Mouse (Mus musculus): Measurements from ENCODE around the gene Clybl. TPM values are rescaled to one million over a fixed set of nuclear protein-coding genes. Genes with fewer than 3 reads are reported as not detected.

The Clybl gene
- polyA plus RNA-seq, 1 experiment = 2.0 TPM

DNA sequence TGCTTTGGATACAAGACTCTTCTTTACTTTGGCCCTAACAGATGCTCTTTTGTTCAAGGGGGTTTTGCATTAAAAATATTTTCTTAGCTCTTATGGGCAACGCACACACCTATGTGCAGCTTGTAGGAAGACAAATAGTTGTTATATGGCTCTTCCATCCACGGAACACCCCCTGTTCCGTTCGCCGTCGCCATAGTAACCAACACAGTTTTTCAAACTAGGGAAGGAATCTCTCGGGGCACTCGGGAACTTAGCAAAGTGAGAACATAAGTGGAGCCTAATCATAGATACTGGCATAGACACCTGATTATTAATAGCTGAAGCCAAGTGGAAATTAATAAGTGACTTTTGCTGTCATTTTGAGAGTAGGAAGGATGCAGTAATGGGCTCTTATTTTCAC, 123.6 kb downstream of the Clybl start:
- H3K27ac ChIP-seq (ENCODE audit: control insufficient read depth, insufficient read depth, low read depth, low read length) = no peak overlapping the region
- TF ChIP-seq CTCF (IDR thresholded peaks at IDR 0.05; ENCODE audit: control insufficient read depth, insufficient read depth, insufficient replicate concordance, low read depth, low read length) (no peak), POLR2A (IDR thresholded peaks at IDR 0.05; ENCODE audit: control insufficient read depth, low read depth, low read length) (no peak)
- no peak overlapping the region for H3K4me3 ChIP-seq (ENCODE audit: control insufficient read depth, low read depth, low read length)
- no peaks in the 10 kb centered on the region for H3K4me1 ChIP-seq (ENCODE audit: control insufficient read depth, insufficient read depth, low read length)
- no peaks in the 10 kb centered on the region for H3K27me3 ChIP-seq (ENCODE audit: control insufficient read depth, insufficient read depth, low read length)
- H3K36me3 ChIP-seq (ENCODE audit: control insufficient read depth, insufficient read depth, low read length) = no peaks in the 10 kb centered on the region

DNA sequence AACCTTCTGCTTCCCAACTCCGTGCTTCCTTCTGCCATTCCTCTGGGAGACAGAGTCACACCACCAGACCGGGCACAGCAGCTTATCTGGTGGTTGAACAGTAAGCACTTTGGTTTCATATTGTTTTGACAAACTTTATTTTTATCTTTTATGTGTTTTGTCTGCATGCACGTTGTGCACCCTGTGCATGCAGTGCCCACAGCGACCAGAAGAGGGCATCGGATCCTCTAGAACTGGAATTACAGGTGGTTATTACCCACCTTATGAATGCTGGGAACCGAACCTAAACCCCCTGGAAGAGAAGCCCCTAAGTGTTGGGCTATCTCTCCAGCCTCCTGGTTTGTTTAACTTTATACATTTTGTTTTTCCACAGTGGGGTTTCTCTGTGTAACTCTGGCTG, 130.9 kb downstream of the Clybl start:
- Histone ChIP-seq H3K4me1 (ENCODE audit: control insufficient read depth, insufficient read depth, low read length) (no peaks in the 10 kb centered on the region), H3K36me3 (ENCODE audit: control insufficient read depth, insufficient read depth, low read length) (no peaks in the 10 kb centered on the region), H3K27me3 (ENCODE audit: control insufficient read depth, insufficient read depth, low read length) (no peaks in the 10 kb centered on the region), H3K27ac (ENCODE audit: control insufficient read depth, insufficient read depth, low read depth, low read length) (no peak overlapping the region), H3K4me3 (ENCODE audit: control insufficient read depth, low read depth, low read length) (no peak overlapping the region)
- TF ChIP-seq CTCF (IDR thresholded peaks at IDR 0.05; ENCODE audit: control insufficient read depth, insufficient read depth, insufficient replicate concordance, low read depth, low read length) (peak; percentile 64; the same call in 1 of the 2 replicates), POLR2A (IDR thresholded peaks at IDR 0.05; ENCODE audit: control insufficient read depth, low read depth, low read length) (no peak)

DNA sequence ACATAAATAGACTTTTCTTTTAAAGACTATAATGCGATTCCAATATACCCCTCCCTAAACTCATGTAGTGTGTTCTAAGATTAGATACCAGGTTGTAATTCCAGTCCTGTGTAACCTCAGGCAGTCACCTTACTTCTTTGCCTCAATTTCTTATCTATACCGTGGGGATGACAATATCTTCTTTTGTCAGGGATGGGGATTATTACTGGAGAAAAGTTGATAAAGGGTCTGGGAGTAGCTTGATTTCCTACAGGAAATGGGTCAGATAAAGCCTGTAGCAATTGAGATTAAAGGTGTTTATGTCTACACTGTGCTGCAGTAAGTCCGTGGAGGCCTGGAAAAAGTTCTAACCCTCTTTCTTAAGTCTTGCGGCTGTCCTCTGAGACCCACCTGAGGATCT, 131.8 kb downstream of the Clybl start:
- Histone ChIP-seq H3K4me3 (ENCODE audit: control insufficient read depth, low read depth, low read length) (no peak overlapping the region), H3K36me3 (ENCODE audit: control insufficient read depth, insufficient read depth, low read length) (no peaks in the 10 kb centered on the region), H3K4me1 (ENCODE audit: control insufficient read depth, insufficient read depth, low read length) (no peaks in the 10 kb centered on the region), H3K27ac (ENCODE audit: control insufficient read depth, insufficient read depth, low read depth, low read length) (no peak overlapping the region), H3K27me3 (ENCODE audit: control insufficient read depth, insufficient read depth, low read length) (no peaks in the 10 kb centered on the region)
- no peak for TF ChIP-seq POLR2A (IDR thresholded peaks at IDR 0.05; ENCODE audit: control insufficient read depth, low read depth, low read length)
- TF ChIP-seq CTCF (IDR thresholded peaks at IDR 0.05; ENCODE audit: control insufficient read depth, insufficient read depth, insufficient replicate concordance, low read depth, low read length) = no peak

DNA sequence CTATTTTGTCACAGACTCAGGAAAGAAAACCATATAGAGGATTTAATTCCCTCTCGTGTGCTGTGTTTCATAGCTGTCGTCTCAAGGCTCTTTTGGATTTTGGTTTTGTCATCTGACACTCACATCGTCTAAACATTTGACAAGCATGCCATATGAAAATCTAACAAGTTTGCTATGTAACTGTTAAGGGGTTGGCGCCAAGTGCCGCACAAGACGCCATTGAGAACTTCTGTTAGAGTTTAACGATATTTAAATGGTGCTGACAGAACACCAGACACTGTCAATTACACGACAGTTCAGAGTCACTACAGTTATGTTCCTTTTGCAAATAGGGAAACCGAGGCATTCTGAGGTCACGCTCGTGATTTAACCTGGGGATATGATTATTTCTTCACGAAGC, 134.2 kb downstream of the Clybl start:
- H3K4me1 ChIP-seq (ENCODE audit: control insufficient read depth, insufficient read depth, low read length) = no peaks in the 10 kb centered on the region
- TF ChIP-seq POLR2A (IDR thresholded peaks at IDR 0.05; ENCODE audit: control insufficient read depth, low read depth, low read length) = no peak
- no peak for TF ChIP-seq CTCF (IDR thresholded peaks at IDR 0.05; ENCODE audit: control insufficient read depth, insufficient read depth, insufficient replicate concordance, low read depth, low read length)
- H3K36me3 ChIP-seq (ENCODE audit: control insufficient read depth, insufficient read depth, low read length) = no peaks in the 10 kb centered on the region
- H3K27ac ChIP-seq (ENCODE audit: control insufficient read depth, insufficient read depth, low read depth, low read length) = no peak overlapping the region
- H3K27me3 ChIP-seq (ENCODE audit: control insufficient read depth, insufficient read depth, low read length) = no peaks in the 10 kb centered on the region
- no peak overlapping the region for H3K4me3 ChIP-seq (ENCODE audit: control insufficient read depth, low read depth, low read length)

DNA sequence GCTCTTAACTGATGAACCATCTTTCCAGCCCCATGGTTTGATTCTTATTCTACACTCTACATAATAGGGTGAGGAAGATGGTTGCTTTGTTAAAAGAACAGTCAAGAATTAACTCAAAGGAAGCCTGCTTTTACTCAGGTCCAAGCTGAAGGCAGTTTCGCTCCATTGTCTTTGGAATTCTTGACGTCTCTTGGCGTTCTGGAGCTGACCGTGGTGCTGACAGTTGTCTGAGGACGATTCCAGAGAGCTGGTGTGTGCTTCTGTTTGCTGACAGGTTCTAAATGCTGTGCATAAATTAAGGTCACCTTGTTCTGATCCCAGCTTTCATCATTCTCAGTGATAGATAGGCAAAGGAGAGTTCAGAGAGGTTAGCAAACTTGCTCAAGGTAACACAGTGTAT, 140.6 kb downstream of the Clybl start:
- Histone ChIP-seq H3K27ac (ENCODE audit: control insufficient read depth, insufficient read depth, low read depth, low read length) (no peak overlapping the region), H3K36me3 (ENCODE audit: control insufficient read depth, insufficient read depth, low read length) (no peaks in the 10 kb centered on the region), H3K27me3 (ENCODE audit: control insufficient read depth, insufficient read depth, low read length) (no peaks in the 10 kb centered on the region), H3K4me3 (ENCODE audit: control insufficient read depth, low read depth, low read length) (no peak overlapping the region), H3K4me1 (ENCODE audit: control insufficient read depth, insufficient read depth, low read length) (no peaks in the 10 kb centered on the region)
- TF ChIP-seq CTCF (IDR thresholded peaks at IDR 0.05; ENCODE audit: control insufficient read depth, insufficient read depth, insufficient replicate concordance, low read depth, low read length) = no peak
- no peak for TF ChIP-seq POLR2A (IDR thresholded peaks at IDR 0.05; ENCODE audit: control insufficient read depth, low read depth, low read length)

DNA sequence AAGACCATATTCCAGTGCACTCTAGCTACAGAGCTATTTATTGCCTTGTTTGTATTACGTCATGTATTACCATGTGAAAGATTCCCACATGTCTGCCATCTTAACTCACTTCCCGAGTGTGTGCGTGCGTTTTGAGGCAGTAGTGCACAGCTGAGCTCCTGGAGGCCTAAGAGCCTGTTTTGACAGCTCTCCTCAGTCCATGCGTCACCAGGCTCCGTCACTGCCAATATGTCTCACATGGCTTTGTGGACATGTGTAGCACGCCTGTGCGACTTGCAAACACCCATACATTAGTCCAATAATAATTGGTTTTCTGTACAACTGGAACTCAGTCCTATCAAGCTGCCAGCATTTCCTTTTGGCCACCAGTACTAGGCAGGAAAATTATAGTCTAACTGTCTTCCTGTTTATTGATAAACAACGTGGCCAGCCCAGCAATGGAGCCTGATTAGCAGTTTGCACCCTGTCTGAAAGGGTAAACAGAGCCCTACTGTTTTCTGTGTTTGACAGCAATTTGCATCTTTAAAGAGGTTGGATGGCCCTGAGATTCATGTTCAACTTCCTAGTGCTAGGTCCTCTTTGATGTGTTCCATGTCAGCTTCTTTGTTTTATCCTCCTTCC, 142.4 kb downstream of the Clybl start:
- Histone ChIP-seq H3K4me3 (ENCODE audit: control insufficient read depth, low read depth, low read length) (no peak overlapping the region), H3K27ac (ENCODE audit: control insufficient read depth, insufficient read depth, low read depth, low read length) (no peak overlapping the region), H3K36me3 (ENCODE audit: control insufficient read depth, insufficient read depth, low read length) (no peaks in the 10 kb centered on the region), H3K4me1 (ENCODE audit: control insufficient read depth, insufficient read depth, low read length) (no peaks in the 10 kb centered on the region), H3K27me3 (ENCODE audit: control insufficient read depth, insufficient read depth, low read length) (no peaks in the 10 kb centered on the region)
- TF ChIP-seq POLR2A (IDR thresholded peaks at IDR 0.05; ENCODE audit: control insufficient read depth, low read depth, low read length) (no peak), CTCF (IDR thresholded peaks at IDR 0.05; ENCODE audit: control insufficient read depth, insufficient read depth, insufficient replicate concordance, low read depth, low read length) (no peak)

DNA sequence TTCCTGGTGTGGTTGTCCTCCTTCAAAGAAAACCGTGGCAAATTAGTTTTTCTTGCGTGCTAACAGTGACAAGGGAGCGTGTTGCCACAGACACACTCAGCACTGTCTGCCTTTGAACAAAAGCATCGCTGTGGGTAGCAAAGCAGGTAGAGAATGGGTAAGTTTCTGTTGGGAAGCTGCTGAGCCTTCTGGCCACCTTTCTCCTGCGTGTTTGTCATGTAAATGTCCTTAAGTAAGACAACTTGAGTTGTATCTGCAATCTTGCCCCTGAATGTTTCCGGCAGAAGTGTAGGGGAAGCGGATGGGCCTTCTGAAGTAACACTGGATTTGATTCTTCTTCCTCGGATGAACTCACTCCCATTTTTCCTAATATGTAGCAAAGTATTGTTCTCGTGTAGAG, 148.6 kb downstream of the Clybl start:
- Histone ChIP-seq H3K4me1 (ENCODE audit: control insufficient read depth, insufficient read depth, low read length) (no peaks in the 10 kb centered on the region), H3K27me3 (ENCODE audit: control insufficient read depth, insufficient read depth, low read length) (no peaks in the 10 kb centered on the region), H3K36me3 (ENCODE audit: control insufficient read depth, insufficient read depth, low read length) (no peaks in the 10 kb centered on the region), H3K27ac (ENCODE audit: control insufficient read depth, insufficient read depth, low read depth, low read length) (no peak overlapping the region), H3K4me3 (ENCODE audit: control insufficient read depth, low read depth, low read length) (no peak overlapping the region)
- TF ChIP-seq CTCF (IDR thresholded peaks at IDR 0.05; ENCODE audit: control insufficient read depth, insufficient read depth, insufficient replicate concordance, low read depth, low read length) = no peak
- TF ChIP-seq POLR2A (IDR thresholded peaks at IDR 0.05; ENCODE audit: control insufficient read depth, low read depth, low read length) = no peak

DNA sequence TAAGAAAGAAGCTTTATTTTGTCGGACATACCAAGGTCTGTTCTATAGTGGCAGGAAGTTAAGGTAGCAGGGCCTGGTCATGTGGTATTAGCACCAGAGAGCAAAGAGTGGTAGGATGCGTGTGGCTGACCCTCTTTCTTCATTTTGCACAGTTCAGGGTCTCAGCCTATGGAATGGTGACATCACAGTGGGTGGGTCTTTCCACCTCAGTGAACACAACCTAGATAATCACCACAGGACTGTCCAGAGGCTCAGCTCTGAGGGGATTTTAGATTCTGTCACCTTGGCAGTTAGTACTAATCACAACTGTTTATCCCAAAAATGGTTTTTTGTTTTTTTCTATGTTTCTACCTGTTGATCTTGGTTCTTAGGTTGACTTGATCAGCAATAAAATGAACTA, 149.2 kb downstream of the Clybl start:
- no peaks in the 10 kb centered on the region for H3K36me3 ChIP-seq (ENCODE audit: control insufficient read depth, insufficient read depth, low read length)
- H3K27ac ChIP-seq (ENCODE audit: control insufficient read depth, insufficient read depth, low read depth, low read length) = no peak overlapping the region
- TF ChIP-seq POLR2A (IDR thresholded peaks at IDR 0.05; ENCODE audit: control insufficient read depth, low read depth, low read length) (no peak), CTCF (IDR thresholded peaks at IDR 0.05; ENCODE audit: control insufficient read depth, insufficient read depth, insufficient replicate concordance, low read depth, low read length) (no peak)
- no peaks in the 10 kb centered on the region for H3K4me1 ChIP-seq (ENCODE audit: control insufficient read depth, insufficient read depth, low read length)
- no peak overlapping the region for H3K4me3 ChIP-seq (ENCODE audit: control insufficient read depth, low read depth, low read length)
- no peaks in the 10 kb centered on the region for H3K27me3 ChIP-seq (ENCODE audit: control insufficient read depth, insufficient read depth, low read length)

Measured in testis, adult 2 months (tissue).